Mouse (Mus musculus) limb, embryonic 14.5 days (tissue): ENCODE measurements around the gene Rapgef4. TPM values are rescaled to one million over a fixed set of nuclear protein-coding genes. Genes with fewer than 3 reads are reported as not detected.
A peak's percentile ranks its signal among the peaks of the same experiment; 100 is the strongest.
"Not testable (repeated sequence)": the region's sequence is repeated elsewhere in the genome, so short reads cannot be mapped to it uniquely, and the experiment has no call there.

Experiments
- ATAC-seq: fragments of 200-750 bp; cut with Nextera tagmentation; 2 replicates; pipeline ENCODE4 v1.8.0; 2017; ENCODE audit warnings: low read depth, moderate number of reproducible peaks, moderate TSS enrichment; ENCODE audit not compliant: low FRiP score
- DNase-seq: peaks from one replicate; pipeline ENCODE4 v3.0.0-alpha.2; 2015; ENCODE audit warnings: low spot score
- H3K27ac ChIP-seq: fragments of 300-500 bp; sonication (generic); replicated peaks from 2 replicates; pipeline ENCODE4 v1.5.1; 2014; ENCODE audit warnings: low read depth, mild to moderate bottlenecking, low read length, moderate library complexity, mixed read lengths
- H3K27me3 ChIP-seq: fragments of 300-500 bp; sonication (generic); 2 replicates; pipeline ENCODE4 v1.6.1; 2014; ENCODE audit warnings: low read length, mixed read lengths; ENCODE audit not compliant: control insufficient read depth, insufficient read depth
- H3K36me3 ChIP-seq: fragments of 300-500 bp; sonication (generic); 2 replicates; pipeline ENCODE4 v1.6.1; 2014; ENCODE audit warnings: mild to moderate bottlenecking, low read length, moderate library complexity, mixed read lengths; ENCODE audit not compliant: control insufficient read depth, insufficient read depth
- H3K4me1 ChIP-seq: fragments of 300-500 bp; sonication (generic); 2 replicates; pipeline ENCODE4 v1.6.1; 2014; ENCODE audit warnings: antibody characterized with exemption, low read length, mixed read lengths; ENCODE audit not compliant: control insufficient read depth, insufficient read depth
- H3K4me2 ChIP-seq: fragments of 300-500 bp; sonication (generic); replicated peaks from 2 replicates; pipeline ENCODE4 v1.6.1; 2014; ENCODE audit warnings: low read depth, mild to moderate bottlenecking, low read length, moderate library complexity; ENCODE audit not compliant: severe bottlenecking
- H3K4me3 ChIP-seq: fragments of 300-500 bp; sonication (generic); replicated peaks from 2 replicates; pipeline ENCODE4 v1.5.1; 2014; ENCODE audit warnings: low read length
- H3K9ac ChIP-seq: fragments of 300-500 bp; sonication (generic); 2 replicates; pipeline ENCODE4 v1.6.1; 2014; ENCODE audit warnings: mild to moderate bottlenecking, low read depth, low read length, moderate library complexity; ENCODE audit not compliant: severe bottlenecking
- H3K9me3 ChIP-seq: fragments of 300-500 bp; sonication (generic); 2 replicates; pipeline ENCODE4 v1.6.1; 2016; ENCODE audit warnings: low read length; ENCODE audit not compliant: control insufficient read depth
- POLR2A ChIP-seq: fragments of 200-500 bp; IDR thresholded peaks from 2 replicates; pipeline ENCODE4 v1.8.0; 2012; ENCODE audit warnings: inconsistent platforms, mild to moderate bottlenecking, moderate library complexity, borderline replicate concordance; ENCODE audit not compliant: insufficient read depth, insufficient read length; ENCODE audit errors: extremely low read depth
- WGBS: fragments of 180-500 bp; shearing (Covaris S2); extraction: QIAGEN DNeasy Blood & Tissue Kit; methylation state at CpG from one replicate; pipeline ENCODE4 v1.1.7; 2014; 5-methylcytosine and 5-hydroxymethylcytosine counted together
- polyA plus RNA-seq, 2 experiments: library from polyadenylated mRNA; depleted of rRNA in 1 of 2; stranded (reverse) in 1 of 2; unstranded in 1 of 2; fragments of >200 nt; fragmentation: Nextera tagmentation in 1 of 2; extraction: Ambion mirVana in 1 of 2; gene quantifications; 2 replicates each; pipeline versions ENCODE4 v1.2.1 to v1.2.3; 2012 to 2014

Gene Rapgef4
- polyA plus RNA-seq, 2 experiments, result 2.2 to 2.3 TPM

GRCm38 (mm10) chr2:72139863-72140845 is 159.1 kb downstream of the Rapgef4 start:
- WGBS, result 87% methylated on average over 14 of the region's 14 CpGs
- no peak for TF ChIP-seq POLR2A
- H3K36me3 ChIP-seq, result no peaks in the 10 kb centered on the region
- no peak overlapping the region for H3K9ac ChIP-seq
- no peak overlapping the region for H3K27ac ChIP-seq
- H3K4me2 ChIP-seq, result no peak overlapping the region
- H3K4me1 ChIP-seq, result peaks cover 23% of the 10 kb centered on the region
- DNase-seq (no peak), ATAC-seq (no peak)
- no peaks in the 10 kb centered on the region for H3K27me3 ChIP-seq
- 0 out of 2 replicates have a peak, but pooled peaks cover 5% of the 10 kb centered on the region for H3K9me3 ChIP-seq
- no peak overlapping the region for H3K4me3 ChIP-seq

- ATAC-seq (no peak), DNase-seq (no peak)
- Histone ChIP-seq H3K9ac (no peak overlapping the region), H3K4me1 (peaks cover 24% of the 10 kb centered on the region), H3K27ac (no peak overlapping the region), H3K9me3 (0 out of 2 replicates have a peak, but pooled peaks cover 5% of the 10 kb centered on the region), H3K4me3 (no peak overlapping the region), H3K4me2 (no peak overlapping the region), H3K27me3 (no peaks in the 10 kb centered on the region), H3K36me3 (no peaks in the 10 kb centered on the region)
- 57% methylated on average over 8 of the region's 8 CpGs for WGBS
- no peak for TF ChIP-seq POLR2A
Measured at GRCm38 (mm10) chr2:72141091-72141490, 160.1 kb downstream of the Rapgef4 start.

GRCm38 (mm10) chr2:72141732-72142131 is 160.7 kb downstream of the Rapgef4 start:
- 93% methylated on average over 4 of the region's 4 CpGs for WGBS
- not testable (repeated sequence) for H3K27ac ChIP-seq, H3K4me2 ChIP-seq, H3K27me3 ChIP-seq, DNase-seq, H3K9ac ChIP-seq, H3K9me3 ChIP-seq, H3K4me3 ChIP-seq, ATAC-seq, H3K36me3 ChIP-seq
- peaks cover 21% of the 10 kb centered on the region for H3K4me1 ChIP-seq

- Histone ChIP-seq H3K36me3 (no peaks in the 10 kb centered on the region), H3K27me3 (no peaks in the 10 kb centered on the region), H3K4me1 (peaks cover 19% of the 10 kb centered on the region), H3K4me2 (no peak overlapping the region), H3K4me3 (no peak overlapping the region), H3K27ac (no peak overlapping the region), H3K9me3 (no peaks in the 10 kb centered on the region), H3K9ac (no peak overlapping the region)
- no peak for TF ChIP-seq POLR2A
- 85% methylated on average over 9 of the region's 9 CpGs for WGBS
- DNase-seq (no peak), ATAC-seq (no peak)
Measured at GRCm38 (mm10) chr2:72143413-72143812, 162.4 kb downstream of the Rapgef4 start.

- Histone ChIP-seq H3K4me3 (no peak overlapping the region), H3K27me3 (no peaks in the 10 kb centered on the region), H3K4me1 (peaks cover 23% of the 10 kb centered on the region), H3K9me3 (no peaks in the 10 kb centered on the region), H3K27ac (peak overlapping the region; percentile 19; the same call in 1 of the 2 replicates), H3K36me3 (no peaks in the 10 kb centered on the region), H3K4me2 (no peak overlapping the region), H3K9ac (no peak overlapping the region)
- no peak for TF ChIP-seq POLR2A
- DNase-seq (peak; percentile 67), ATAC-seq (peak; percentile 47)
- 27% methylated on average over 7 of the region's 7 CpGs for WGBS
Measured at GRCm38 (mm10) chr2:72144576-72145200, 163.6 kb downstream of the Rapgef4 start.
